Mouse (Mus musculus): ENCODE results near the gene Col23a1. TPM values are rescaled to one million over a fixed set of nuclear protein-coding genes. Genes with fewer than 3 reads are reported as not detected.

Gene Col23a1
- total RNA-seq, 2 experiments from 2014 or later: 0.15 TPM; not detected in 1

GRCm38 (mm10) chr11:51426155-51426554 is 136.4 kb downstream of the Col23a1 start:
- ATAC-seq (replicated peaks; ENCODE audit: poor library complexity, severe bottlenecking): no peak

GRCm38 (mm10) chr11:51429428-51430179 is 139.9 kb downstream of the Col23a1 start:
- ATAC-seq (replicated peaks; ENCODE audit: poor library complexity, severe bottlenecking): no peak

GRCm38 (mm10) chr11:51430180-51430578 is 140.5 kb downstream of the Col23a1 start:
- ATAC-seq (replicated peaks; ENCODE audit: poor library complexity, severe bottlenecking): no peak

GRCm38 (mm10) chr11:51431287-51431686 is 141.6 kb downstream of the Col23a1 start:
- no peak for ATAC-seq (replicated peaks; ENCODE audit: poor library complexity, severe bottlenecking)

DNA sequence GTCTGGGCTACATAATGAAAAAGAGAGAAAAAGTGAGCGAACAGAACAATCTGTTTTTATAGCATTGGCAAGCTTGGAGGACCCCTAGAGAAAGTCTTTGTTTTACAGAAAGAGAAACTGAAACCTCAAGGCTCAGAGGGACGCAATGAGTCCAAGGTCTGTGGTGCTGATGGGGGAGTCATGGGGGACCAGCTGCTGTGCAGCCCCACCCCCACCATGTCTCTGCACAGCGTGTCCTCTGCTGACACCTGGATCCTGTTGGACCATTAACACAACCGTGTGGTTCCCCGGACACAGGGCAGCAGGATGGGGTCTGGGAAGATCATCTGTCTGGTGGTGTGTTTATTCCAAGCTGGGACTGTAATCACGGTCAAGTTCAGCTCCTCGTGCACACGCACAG is 142.2 kb downstream of the Col23a1 start:
- no peak for ATAC-seq (replicated peaks; ENCODE audit: poor library complexity, severe bottlenecking)

GRCm38 (mm10) chr11:51442006-51442405 is 152.3 kb downstream of the Col23a1 start:
- no peak for ATAC-seq (replicated peaks; ENCODE audit: poor library complexity, severe bottlenecking)

DNA sequence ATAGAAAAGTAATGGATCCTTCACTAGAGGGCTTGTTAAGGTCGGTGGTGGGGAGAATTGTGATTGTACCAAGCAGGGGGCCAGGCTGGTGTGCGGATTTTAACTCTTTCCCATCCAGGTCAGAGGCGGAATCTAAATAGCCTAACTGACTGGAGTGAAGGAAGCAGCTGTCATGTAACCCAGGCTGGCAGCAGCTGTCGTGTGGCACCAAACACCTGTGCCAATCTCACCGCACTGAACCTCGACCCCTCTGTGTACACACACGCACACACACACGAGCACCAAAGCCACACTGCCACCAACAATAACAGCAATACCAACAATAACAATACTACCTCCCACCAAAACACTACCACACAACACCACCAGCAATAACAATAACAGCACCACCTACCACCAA is 152.9 kb downstream of the Col23a1 start:
- ATAC-seq (replicated peaks; ENCODE audit: poor library complexity, severe bottlenecking): no peak

GRCm38 (mm10) chr11:51443818-51444217 is 154.1 kb downstream of the Col23a1 start:
- ATAC-seq (replicated peaks; ENCODE audit: poor library complexity, severe bottlenecking): no peak

- ATAC-seq (replicated peaks; ENCODE audit: poor library complexity, severe bottlenecking): no peak
Observed at GRCm38 (mm10) chr11:51444649-51445048, 154.9 kb downstream of the Col23a1 start.

GRCm38 (mm10) chr11:51446711-51447425 is 157.1 kb downstream of the Col23a1 start:
- ATAC-seq (replicated peaks; ENCODE audit: poor library complexity, severe bottlenecking): peak; percentile 56

DNA sequence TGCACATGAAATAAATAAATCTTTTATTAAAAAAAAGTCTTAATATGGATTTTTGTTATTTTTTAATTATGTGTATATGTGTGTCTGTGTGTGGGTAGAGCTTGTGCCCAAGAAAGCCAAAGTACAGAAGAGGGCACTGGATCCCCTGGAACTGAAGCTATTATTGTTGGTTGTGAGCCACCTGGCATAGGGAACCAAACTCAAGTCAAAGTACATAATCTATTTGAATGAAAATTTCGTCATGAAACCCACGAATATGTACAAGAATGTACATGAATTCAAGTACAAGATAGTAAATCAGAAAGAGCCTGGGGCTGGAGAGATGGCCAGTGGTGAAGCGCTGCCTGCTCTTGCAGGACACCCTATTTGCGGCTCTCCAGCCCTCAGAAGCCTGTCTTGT is 158.5 kb downstream of the Col23a1 start:
- no peak for ATAC-seq (replicated peaks; ENCODE audit: poor library complexity, severe bottlenecking)

GRCm38 (mm10) chr11:51448680-51449079 is 159.0 kb downstream of the Col23a1 start:
- ATAC-seq (replicated peaks; ENCODE audit: poor library complexity, severe bottlenecking): no peak

DNA sequence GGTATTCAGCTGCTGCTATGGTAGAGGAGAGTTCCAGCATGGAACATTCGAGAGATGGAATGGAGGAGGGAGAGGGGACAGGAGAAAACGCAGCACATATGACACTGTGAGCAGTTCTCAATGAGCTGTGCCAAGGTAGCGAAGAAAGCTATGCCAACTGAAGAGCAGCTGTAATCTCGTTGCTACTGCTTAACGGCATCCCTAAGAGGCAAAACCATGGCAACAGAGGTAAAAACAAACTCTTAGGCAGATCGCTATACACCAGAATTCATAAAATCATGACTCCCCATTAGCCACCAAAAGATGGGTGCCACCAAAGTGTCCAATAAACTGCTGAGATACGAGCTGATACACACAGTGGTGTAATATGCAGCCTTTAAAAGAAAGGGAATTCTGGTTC is 160.2 kb downstream of the Col23a1 start:
- no peak for ATAC-seq (replicated peaks; ENCODE audit: poor library complexity, severe bottlenecking)

DNA sequence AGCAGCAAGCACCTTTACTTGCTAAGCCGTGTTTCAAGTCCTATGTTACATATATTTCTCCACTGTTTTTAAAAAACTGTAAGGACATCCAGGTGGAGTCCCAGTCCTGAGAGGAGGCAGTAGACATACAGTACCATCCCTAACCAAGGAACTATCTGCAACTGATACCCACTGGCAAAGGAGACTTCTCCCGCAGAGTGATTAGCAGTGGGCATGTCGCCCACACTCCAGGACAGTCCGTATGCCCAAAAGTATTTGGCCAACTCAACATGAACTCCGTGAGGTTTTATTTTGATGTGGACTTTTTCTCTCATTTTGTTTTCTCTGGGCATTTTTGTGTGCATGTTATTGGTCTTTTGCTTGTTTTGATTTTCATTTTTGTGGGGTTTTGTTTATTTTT is 161.6 kb downstream of the Col23a1 start:
- no peak for ATAC-seq (replicated peaks; ENCODE audit: poor library complexity, severe bottlenecking)

DNA sequence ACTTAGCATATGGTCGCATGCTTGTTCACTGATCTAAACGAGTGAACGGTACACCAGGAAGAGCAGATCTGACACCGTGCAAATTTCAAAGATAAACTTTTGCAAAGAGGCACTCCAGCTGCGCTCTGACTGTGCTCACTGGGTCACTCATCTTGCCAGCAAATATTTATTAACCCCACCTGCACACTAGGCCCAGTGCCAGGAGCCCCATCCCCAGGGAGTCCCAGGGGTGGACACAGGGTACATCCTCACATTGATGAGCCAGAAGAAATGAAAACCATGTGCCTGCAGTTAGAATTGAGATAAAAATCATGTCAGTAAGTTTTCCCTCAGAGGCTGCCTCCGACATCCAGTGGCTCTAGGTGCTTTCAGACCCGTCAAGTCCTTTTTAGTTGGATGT is 162.2 kb downstream of the Col23a1 start:
- ATAC-seq (replicated peaks; ENCODE audit: poor library complexity, severe bottlenecking): no peak

DNA sequence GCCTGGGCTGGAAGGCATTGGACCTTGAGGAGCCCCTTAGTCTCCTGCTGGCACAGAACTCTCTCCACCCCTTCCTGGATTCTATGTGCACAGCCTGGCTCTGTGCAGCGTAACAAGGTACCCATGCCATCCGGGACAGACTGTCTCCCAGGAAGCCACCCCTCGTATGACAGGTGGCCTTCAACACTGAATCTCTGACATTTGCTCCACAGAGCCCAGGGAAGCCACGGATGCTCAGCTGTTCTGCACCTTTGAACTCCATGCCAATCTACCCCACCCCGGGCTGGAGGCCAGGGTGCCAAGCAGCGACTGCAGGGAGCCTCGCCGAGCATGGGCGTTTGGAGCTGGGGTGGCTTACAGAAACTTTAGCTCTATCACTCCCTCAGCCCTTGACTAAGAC is 164.0 kb downstream of the Col23a1 start:
- ATAC-seq (replicated peaks; ENCODE audit: poor library complexity, severe bottlenecking): no peak

- ATAC-seq (replicated peaks; ENCODE audit: poor library complexity, severe bottlenecking): 0 out of 2 replicates have a peak, but pooled peaks have one; percentile 20
Observed at GRCm38 (mm10) chr11:51455501-51455900, 165.8 kb downstream of the Col23a1 start.

- no peak for ATAC-seq (replicated peaks; ENCODE audit: poor library complexity, severe bottlenecking)
Observed at GRCm38 (mm10) chr11:51457624-51458023, 167.9 kb downstream of the Col23a1 start.

GRCm38 (mm10) chr11:51458649-51459048 is 168.9 kb downstream of the Col23a1 start:
- no peak for ATAC-seq (replicated peaks; ENCODE audit: poor library complexity, severe bottlenecking)

- ATAC-seq (replicated peaks; ENCODE audit: poor library complexity, severe bottlenecking): no peak
Observed at GRCm38 (mm10) chr11:51459569-51460043, 169.9 kb downstream of the Col23a1 start.

DNA sequence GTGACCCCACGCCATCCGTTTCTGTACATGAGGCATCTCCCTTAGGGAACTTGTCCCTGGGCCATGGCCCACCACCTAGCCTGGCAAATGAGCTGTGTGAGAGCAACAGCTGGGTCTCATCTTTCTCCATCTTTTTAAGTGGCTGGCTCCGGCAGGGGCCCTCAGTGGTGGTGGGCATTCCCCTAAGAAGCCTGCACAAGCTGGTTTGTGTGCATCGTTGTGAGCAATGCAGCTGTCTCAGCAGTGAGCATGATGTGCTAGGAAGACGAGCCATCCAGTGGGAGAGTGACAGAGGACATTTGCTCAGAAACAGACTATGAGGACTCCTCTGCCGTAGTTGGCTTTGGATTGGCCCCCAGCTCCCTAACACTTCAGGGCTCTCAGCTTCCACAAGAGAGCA is 179.0 kb downstream of the Col23a1 start:
- no peak for ATAC-seq (replicated peaks; ENCODE audit: poor library complexity, severe bottlenecking)

Data from granulocyte monocyte progenitor cell, adult 5-6 weeks (primary cell).